Mouse (Mus musculus): ENCODE measurements around the gene Mum1.

DNA sequence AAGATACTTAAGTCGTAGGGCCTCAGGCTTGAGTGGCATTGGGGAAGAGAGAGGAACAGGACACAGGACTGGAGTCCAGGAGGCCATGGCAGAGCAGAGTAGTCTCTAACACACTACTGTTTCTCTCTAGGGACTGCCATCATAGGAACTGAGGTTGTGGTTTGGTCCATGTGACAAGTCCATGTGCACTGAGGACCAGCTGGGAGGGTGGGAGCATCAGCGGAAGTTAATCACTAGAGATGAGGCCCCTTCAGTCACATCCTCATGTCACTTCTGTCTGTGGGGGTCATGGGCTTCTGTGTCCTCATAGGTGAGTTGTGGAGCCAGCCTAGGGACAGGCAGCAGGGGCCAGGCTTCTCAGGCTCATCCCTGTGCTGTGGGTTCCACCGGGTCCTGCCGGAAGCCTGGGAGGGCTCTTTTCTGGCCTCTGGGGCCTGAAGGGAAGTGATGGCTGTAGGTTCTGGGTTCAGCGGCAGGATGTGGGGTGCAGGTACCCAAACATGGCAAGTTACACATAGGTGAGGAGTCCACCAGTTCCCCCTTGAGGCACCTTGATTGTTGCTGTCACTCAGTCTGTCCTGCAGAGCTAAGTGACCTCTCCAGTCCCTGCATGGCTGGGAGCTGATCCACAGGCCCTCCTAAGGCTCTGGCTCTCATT lies 45.1 kb downstream of the Mum1 start:
- TF ChIP-seq CTCF (IDR thresholded peaks at IDR 0.05; ENCODE audit: low read depth, low read length) (no peak), POLR2A (IDR thresholded peaks at IDR 0.05; ENCODE audit: borderline replicate concordance, low read depth, low read length) (no peak)
